Mouse (Mus musculus): ENCODE results near the gene Actrt3.

GRCm38 (mm10) chr3:30599711-30600545 lies at the start of gene Actrt3:
- no peak for TF ChIP-seq CTCF (IDR thresholded peaks at IDR 0.05; ENCODE audit: control insufficient read depth, insufficient read depth, low read length)
- TF ChIP-seq POLR2A (IDR thresholded peaks at IDR 0.05; ENCODE audit: borderline replicate concordance, control insufficient read depth, low read depth, low read length) = no peak
